Mouse (Mus musculus): ENCODE data around the gene Cd200r3.

GRCm38 (mm10) chr16:44999537-44999936 lies 56.1 kb downstream of the Cd200r3 start:
- TF ChIP-seq CTCF (IDR thresholded peaks at IDR 0.05; ENCODE audit: low read depth) (no peak), EP300 (IDR thresholded peaks at IDR 0.05; ENCODE audit: low read depth) (no peak)

All from liver, postnatal 0 days (tissue).